Mouse (Mus musculus) kidney, adult 18-20 months (tissue): ENCODE results near the gene Ssr4.
"Not testable (repeated sequence)": the region's sequence is repeated elsewhere in the genome, so short reads cannot be mapped to it uniquely, and the experiment has no call there.

Experiments used
- DNase-seq: peaks from one replicate; pipeline ENCODE4 v3.0.0; 2021

Ssr4 gene

DNA sequence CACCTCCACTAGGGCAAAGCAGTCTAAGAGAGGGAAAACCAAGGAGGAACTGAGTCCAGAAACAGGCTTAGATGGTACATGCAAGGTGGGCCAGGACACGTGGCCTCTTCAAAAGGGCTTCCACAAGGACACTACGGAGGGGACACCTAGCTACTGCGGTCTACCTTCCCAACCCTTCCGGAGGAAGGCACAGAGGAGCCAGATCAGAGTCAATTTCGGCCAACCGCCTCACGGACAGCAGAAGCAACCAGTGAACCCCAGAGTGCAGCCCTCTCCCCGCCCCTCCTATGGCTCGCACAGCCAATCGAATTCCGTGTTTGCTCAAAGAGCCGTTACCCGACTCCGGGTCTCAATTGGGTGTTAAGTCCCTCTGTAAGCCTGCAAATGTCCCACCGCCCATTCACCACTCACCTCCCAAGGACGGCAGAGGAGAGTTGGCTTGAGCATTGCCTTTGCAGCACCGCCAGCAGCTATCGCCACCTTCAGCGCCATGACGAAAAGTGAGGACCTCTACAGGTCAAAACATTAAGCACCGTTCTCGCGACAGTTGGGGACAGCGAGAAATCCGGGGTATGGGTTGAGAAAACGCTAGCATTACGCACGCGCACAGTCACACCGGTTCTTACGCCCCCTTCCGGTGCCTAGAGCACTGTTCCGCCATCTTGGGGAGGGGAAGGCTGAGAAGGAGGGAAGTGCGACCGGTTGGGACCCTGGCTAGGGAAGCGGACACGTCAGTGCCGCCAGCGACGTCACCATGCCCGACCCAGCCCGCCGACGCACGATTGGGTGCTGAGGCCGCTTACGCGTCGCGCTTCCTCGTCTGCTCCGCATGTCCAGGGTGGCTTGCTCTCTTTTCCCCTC is at the start of gene Ssr4, which contains the start of gene Idh3g:
Ssr4 (plus strand) TSS at position 665 of the 861 bp plus-strand sequence.
Idh3g (minus strand) TSS at position 534 of the 861 bp plus-strand sequence.
- peak; percentile 95 for DNase-seq

DNA sequence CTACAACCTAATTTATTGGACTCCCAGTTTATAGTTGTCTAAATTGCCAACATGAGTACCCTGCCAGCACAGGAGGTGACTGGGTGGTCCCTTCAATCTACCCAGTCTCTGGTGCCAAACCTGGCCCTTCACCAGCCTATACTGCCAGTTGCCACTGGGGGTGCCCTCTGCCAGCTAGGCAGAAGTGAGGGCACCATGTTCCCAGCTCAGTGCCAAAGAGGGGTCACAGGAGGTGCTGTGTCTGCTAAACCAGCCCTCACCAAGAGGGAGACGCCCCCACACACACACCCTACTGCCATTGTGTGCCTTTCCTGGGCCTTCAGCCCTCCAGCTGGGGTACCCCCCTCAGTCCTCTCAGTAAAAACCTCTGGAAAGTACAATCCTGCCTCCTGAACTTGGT is 48.7 kb upstream of the Ssr4 start:
- no peak for DNase-seq

DNA sequence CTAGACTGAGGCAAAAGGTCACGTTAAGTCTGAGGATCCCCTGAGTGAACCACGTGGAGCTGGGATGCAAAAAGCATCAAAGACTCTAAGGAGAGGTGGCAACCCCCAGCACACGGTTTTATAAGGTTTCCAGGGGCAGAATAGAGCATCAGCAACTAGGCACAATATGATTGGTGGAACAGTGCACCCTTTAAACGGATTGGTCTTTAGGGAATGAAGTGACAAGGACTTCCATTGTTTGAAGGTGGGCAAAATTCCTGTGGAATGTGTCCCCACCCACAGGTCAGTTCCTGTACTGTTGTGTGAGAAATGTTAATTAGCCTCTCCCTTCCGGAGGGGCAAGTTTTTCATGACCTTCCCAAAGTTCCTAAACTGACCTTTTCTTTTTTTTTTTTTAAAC is 47.7 kb upstream of the Ssr4 start:
- DNase-seq: no peak

- DNase-seq: not testable (repeated sequence)
These were observed 47.0 kb upstream of the Ssr4 start for GRCm38 (mm10) chrX:73739841-73740240.

- no peak for DNase-seq
These were observed 41.9 kb upstream of the Ssr4 start for GRCm38 (mm10) chrX:73744774-73745481.

DNA sequence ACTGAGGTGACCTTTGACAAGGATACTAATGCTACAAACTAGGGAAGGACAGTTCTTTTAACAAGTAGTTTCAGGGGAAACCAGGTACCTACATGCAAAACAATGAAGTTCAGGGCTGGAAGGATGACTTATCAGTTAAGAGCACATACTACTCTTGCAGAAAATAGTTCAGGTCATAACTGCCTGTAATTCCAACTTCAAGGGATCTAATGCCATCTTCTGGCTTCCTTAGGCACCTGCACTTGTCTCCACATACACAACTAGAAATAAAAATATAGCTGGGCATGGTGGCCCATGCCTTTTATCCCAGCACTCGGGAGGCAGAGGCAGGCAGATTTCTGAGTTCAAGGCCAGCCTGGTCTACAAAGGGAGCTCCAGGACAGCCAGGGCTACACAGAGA is 37.9 kb upstream of the Ssr4 start:
- DNase-seq: no peak

DNA sequence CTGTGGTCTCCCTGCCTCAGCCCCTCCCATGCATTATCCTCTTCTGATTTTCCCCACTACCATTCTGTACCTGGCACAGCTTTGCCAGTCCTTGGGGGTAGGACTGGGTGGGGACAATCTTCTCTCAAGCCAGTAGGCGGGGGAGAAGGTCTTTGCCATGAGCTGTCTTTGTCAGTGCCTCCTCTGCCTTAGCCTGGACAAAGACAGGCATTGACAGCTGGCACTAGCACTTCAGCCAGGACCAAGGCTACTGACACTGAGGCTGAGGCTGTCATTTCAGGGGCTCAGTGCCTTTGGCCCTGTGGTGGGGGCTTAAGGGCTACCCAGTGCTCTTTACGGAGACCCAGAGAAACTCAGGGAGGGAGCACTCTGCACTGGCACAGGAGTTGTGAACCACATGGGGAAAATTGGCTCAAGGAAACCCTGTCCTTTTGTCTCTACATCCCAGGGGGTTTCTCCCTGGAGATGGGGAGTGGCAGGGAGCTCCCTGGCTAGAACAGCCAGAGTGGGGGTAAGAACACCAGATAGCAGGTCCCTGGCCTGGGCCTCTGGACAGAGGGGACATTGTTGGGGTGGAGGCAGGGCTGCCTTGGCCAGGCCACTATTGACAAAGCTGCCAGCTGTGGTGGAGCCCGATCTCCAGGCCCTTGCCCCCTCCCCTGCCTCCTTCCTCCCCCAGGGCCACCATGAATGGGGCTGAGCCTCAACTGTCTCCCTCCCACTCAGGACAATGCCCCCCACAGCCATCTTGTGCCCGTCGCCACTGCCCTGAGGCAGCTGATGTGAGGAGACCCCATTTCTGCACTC is 30.3 kb upstream of the Ssr4 start, which contains the start of gene Plxnb3:
Plxnb3 (plus strand) TSS at position 757 of the 807 bp plus-strand sequence.
- DNase-seq: no peak

DNA sequence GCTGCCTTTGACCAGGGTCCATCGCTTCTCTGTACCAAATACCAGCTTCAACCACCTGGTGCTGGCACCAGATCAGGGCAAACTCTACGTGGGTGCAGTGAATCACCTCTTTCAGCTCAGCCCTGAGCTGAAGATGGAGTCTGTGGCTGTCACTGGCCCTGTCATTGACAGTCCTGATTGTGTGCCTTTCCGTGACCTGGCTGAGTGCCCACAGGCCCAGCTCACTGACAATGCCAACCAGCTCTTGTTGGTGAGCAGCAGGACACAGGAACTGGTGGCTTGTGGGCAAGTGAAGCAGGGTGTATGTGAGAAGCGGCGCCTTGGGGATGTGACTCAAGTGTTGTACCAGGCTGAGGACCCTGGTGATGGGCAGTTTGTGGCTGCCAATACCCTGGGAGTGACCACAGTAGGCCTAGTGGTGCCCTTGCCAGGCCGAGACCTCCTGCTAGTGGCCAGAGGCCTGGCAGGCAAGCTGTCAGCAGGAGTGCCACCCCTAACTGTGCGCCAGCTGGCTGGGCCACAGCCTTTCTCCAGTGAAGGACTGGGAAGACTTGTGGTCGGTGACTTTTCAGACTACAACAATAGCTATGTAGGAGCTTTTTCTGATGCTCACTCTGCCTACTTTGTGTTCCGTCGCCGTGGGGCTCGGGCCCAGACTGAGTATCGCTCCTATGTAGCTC is 28.1 kb upstream of the Ssr4 start:
- no peak for DNase-seq

GRCm38 (mm10) chrX:73765311-73765710 is 21.5 kb upstream of the Ssr4 start:
- peak; percentile 55 for DNase-seq

GRCm38 (mm10) chrX:73767267-73767666 is 19.6 kb upstream of the Ssr4 start:
- no peak for DNase-seq

- DNase-seq: no peak
These were observed 12.6 kb upstream of the Ssr4 start, which contains the start of gene Srpk3 for GRCm38 (mm10) chrX:73774168-73774760. Gene Srpk3 (plus strand): TSS chrX:73774405.

- DNase-seq: no peak
These were observed 11.9 kb upstream of the Ssr4 start for GRCm38 (mm10) chrX:73774802-73775483.

GRCm38 (mm10) chrX:73782227-73782626 is 4.6 kb upstream of the Ssr4 start:
- no peak for DNase-seq

DNA sequence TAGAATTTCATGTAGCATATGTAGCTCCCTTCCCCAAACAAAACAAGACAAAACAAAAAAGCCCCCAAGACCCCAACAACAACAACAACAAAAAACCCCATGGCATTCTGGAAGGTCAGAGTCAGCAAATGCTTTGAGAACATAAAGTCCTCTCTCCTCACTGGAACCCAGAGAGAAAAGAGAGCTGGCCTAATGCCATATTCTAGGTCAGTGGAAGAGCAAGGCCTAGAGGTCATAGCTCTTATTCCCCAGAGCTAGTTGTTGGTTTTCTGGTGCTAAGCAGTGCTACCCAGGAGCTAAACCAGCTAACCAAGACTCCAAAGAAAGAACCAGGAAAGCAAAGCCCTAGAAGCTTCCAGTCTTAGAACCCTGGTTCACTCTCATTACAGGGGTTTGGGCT is 1.2 kb upstream of the Ssr4 start:
- peak; percentile 21 for DNase-seq

DNA sequence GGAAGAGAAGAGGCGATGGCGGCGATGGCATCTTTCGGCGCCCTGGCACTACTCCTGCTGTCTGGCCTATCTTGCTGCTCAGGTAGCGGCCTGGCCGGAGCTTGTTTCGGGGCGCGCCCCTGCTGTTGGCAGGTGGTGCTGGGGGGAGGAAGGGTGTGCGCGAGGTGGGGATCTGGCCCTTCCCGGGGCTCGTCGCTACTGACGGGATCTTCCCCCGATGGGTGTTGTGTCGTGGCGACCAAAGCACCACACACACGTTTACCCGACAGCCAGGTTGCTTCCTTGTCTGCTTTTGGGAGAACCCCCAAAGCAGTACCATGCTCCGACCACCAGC is 364 bp downstream of the Ssr4 start:
- DNase-seq: no peak

GRCm38 (mm10) chrX:73788501-73788900 is 1.7 kb downstream of the Ssr4 start:
- no peak for DNase-seq

- DNase-seq: no peak
These were observed 6.2 kb downstream of the Ssr4 start for GRCm38 (mm10) chrX:73793039-73793438.

DNA sequence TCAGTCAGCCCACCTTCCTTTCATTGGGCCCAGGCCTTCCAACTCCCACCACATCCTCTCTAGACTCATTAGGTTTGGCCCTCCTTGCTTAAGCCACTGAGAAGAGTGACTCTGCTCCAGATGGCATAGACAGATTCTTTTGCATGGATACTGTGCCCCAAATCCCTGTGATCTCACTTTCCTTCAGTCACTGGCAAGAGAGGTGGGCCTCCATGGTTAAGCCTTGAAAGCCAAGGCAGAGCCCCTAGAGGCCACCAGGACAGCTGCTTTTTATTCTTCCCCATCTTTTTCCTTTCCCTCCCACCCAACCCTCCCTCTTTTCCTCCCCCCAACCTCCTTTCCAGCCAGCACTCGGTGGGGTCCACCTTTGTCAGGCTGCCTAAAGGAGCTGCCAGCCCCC is 6.7 kb downstream of the Ssr4 start:
- no peak for DNase-seq

DNA sequence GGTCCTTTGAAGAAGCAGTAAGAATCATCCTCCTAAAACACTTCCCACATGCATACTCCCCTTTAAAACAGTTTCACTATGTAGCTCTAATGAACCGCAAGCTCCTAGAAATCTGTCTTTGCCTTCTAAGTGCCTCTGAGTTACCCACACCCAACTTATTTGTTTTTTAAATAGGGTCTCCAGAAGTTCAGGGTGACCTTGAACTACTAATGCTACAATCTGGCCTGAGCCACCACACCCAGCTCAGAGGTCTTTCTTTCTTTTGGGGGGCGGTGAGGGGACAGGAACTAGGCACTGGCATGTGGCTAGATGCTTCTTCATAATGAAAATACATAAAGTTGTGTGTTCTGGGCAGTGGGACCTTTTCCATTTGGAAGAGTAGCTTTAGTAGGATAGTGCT is 10.7 kb downstream of the Ssr4 start:
- DNase-seq: no peak

DNA sequence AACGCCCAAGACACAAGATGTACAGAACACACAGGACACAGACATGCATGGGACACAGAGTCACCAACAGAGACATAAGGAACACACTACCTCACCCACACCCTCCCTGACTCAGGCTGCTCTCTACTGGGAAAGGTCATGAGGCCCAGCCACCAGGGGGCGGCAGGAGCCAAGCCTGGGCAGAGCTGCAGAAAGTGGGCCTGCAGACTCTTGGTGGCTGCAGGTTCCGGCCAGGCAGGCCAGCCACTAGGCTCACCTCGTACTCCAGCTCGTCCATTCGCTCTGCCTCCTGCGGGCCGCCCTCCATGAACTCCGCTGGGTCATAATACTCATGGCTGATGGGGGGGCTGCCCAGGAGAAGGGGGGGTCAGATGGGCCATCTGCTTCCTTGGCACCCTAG is 11.7 kb downstream of the Ssr4 start:
- DNase-seq: peak; percentile 78

- no peak for DNase-seq
These were observed 19.0 kb downstream of the Ssr4 start for GRCm38 (mm10) chrX:73805814-73806213.

DNA sequence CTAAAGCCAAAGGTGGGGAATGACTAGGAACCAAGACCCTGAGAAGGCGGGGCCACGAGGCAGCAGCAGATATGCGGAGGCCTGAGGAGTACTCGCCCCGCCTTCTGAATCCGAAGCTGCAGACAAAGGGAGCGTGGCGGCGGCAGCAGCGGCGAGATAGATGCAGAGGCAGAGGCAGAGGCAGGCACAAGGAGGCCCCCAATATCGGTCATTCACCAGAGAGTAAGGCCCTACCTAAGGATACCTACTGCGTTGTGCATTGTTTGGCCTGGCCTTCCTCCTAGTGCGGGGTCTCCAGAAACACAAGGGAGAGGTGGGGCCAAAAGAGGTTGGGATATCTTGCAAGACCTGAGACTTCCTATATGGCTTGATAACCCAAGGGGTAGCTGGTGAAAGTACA is 28.2 kb downstream of the Ssr4 start:
- DNase-seq: no peak
